Mouse (Mus musculus) kidney, postnatal 0 days (tissue): ENCODE data around the gene Pitpnm3. TPM values are rescaled to one million over a fixed set of nuclear protein-coding genes. Genes with fewer than 3 reads are reported as not detected.
A peak's percentile ranks its signal among the peaks of the same experiment; 100 is the strongest.

Experiments used
- ATAC-seq: fragments of 200-750 bp; cut with Nextera tagmentation; replicated peaks from 2 replicates; pipeline ENCODE4 v1.8.0; 2017; ENCODE audit warnings: low read depth, moderate number of reproducible peaks, moderate TSS enrichment, moderate library complexity; ENCODE audit not compliant: low FRiP score
- DNase-seq: peaks from one replicate; pipeline ENCODE4 v3.0.0-alpha.2; 2016; ENCODE audit warnings: low spot score
- H3K27ac ChIP-seq: fragments of 300-500 bp; sonication (generic); 2 replicates; pipeline ENCODE4 v1.5.1; 2014; ENCODE audit warnings: mild to moderate bottlenecking
- H3K27me3 ChIP-seq: fragments of 300-500 bp; sonication (generic); 2 replicates; pipeline ENCODE4 v1.6.1; 2014; ENCODE audit warnings: low read length, mixed read lengths; ENCODE audit not compliant: insufficient read depth
- H3K36me3 ChIP-seq: fragments of 300-500 bp; sonication (generic); 2 replicates; pipeline ENCODE4 v1.6.1; 2014; ENCODE audit warnings: low read length, mixed read lengths; ENCODE audit not compliant: insufficient read depth
- H3K4me1 ChIP-seq: fragments of 300-500 bp; sonication (generic); replicated peaks from 2 replicates; pipeline ENCODE4 v1.6.1; 2014; ENCODE audit warnings: antibody characterized with exemption, low read length, mixed read lengths; ENCODE audit not compliant: insufficient read depth
- H3K4me2 ChIP-seq: fragments of 300-500 bp; sonication (generic); 2 replicates; pipeline ENCODE4 v1.6.1; 2014; ENCODE audit warnings: mild to moderate bottlenecking, low read length, moderate library complexity, mixed read lengths
- H3K4me3 ChIP-seq: fragments of 300-500 bp; sonication (generic); replicated peaks from 2 replicates; pipeline ENCODE4 v1.5.1; 2014; ENCODE audit warnings: low read depth, low read length
- H3K9ac ChIP-seq: fragments of 300-500 bp; sonication (generic); 2 replicates; pipeline ENCODE4 v1.6.1; 2014; ENCODE audit warnings: low read depth, low read length
- H3K9me3 ChIP-seq: fragments of 300-500 bp; sonication (generic); replicated peaks from 2 replicates; pipeline ENCODE4 v1.6.1; 2016; ENCODE audit warnings: low read length, inconsistent platforms, mixed read lengths
- CTCF ChIP-seq: IDR thresholded peaks from 2 replicates; pipeline ENCODE4 v1.5.1; 2016; ENCODE audit warnings: antibody characterized with exemption, low read depth, mild to moderate bottlenecking, moderate library complexity
- WGBS: fragments of 180-500 bp; shearing (Covaris S2); extraction: QIAGEN DNeasy Blood & Tissue Kit; methylation state at CpG from one replicate; pipeline ENCODE4 v1.1.7; 2014; 5-methylcytosine and 5-hydroxymethylcytosine counted together
- polyA plus RNA-seq: library from polyadenylated mRNA; unstranded; fragments of >200 nt; fragmentation: Nextera tagmentation; extraction: Ambion mirVana; gene quantifications from 2 replicates; pipeline ENCODE4 v1.2.1, GENCODE M21; 2015

Gene Pitpnm3
- polyA plus RNA-seq, 1 experiment from 2014 or later = 0.42 TPM

GRCm38 (mm10) chr11:72003171-72003570, 132.4 kb downstream of the Pitpnm3 start:
- ATAC-seq (no peak), DNase-seq (no peak)
- H3K4me2 ChIP-seq = no peak overlapping the region
- no peak for TF ChIP-seq CTCF
- 20% methylated on average over 9 of the region's 9 CpGs for WGBS
- H3K4me1 ChIP-seq = no peaks in the 10 kb centered on the region
- no peak overlapping the region for H3K27ac ChIP-seq
- H3K9ac ChIP-seq = no peak overlapping the region
- H3K27me3 ChIP-seq = no peaks in the 10 kb centered on the region
- no peak overlapping the region for H3K4me3 ChIP-seq
- no peaks in the 10 kb centered on the region for H3K36me3 ChIP-seq
- H3K9me3 ChIP-seq = no peaks in the 10 kb centered on the region

GRCm38 (mm10) chr11:72002138-72002853, 133.3 kb downstream of the Pitpnm3 start:
- TF ChIP-seq CTCF = peak; percentile 65
- Histone ChIP-seq H3K4me2 (no peak overlapping the region), H3K36me3 (no peaks in the 10 kb centered on the region), H3K27ac (no peak overlapping the region), H3K4me1 (no peaks in the 10 kb centered on the region), H3K4me3 (no peak overlapping the region), H3K27me3 (no peaks in the 10 kb centered on the region), H3K9me3 (no peaks in the 10 kb centered on the region), H3K9ac (no peak overlapping the region)
- WGBS = 49% methylated on average over 13 of the region's 13 CpGs
- DNase-seq = no peak
- no peak for ATAC-seq

- WGBS = 83% methylated on average over 6 of the region's 6 CpGs
- Histone ChIP-seq H3K9me3 (no peaks in the 10 kb centered on the region), H3K4me1 (no peaks in the 10 kb centered on the region), H3K36me3 (no peaks in the 10 kb centered on the region), H3K27me3 (no peaks in the 10 kb centered on the region), H3K4me2 (no peak overlapping the region), H3K9ac (no peak overlapping the region), H3K27ac (no peak overlapping the region), H3K4me3 (no peak overlapping the region)
- ATAC-seq (no peak), DNase-seq (no peak)
- TF ChIP-seq CTCF = no peak
Observed at GRCm38 (mm10) chr11:72000194-72000593, 135.4 kb downstream of the Pitpnm3 start.

Other genes with a start within 250 kb of the Pitpnm3 start
- gene Aipl1, start 98.3 kb downstream of the Pitpnm3 start, polyA plus RNA-seq = 0.38 and 0.41 TPM in 2 replicates
- 54.8 and 58.1 TPM in 2 replicates for gene Pimreg, start 93.7 kb downstream of the Pitpnm3 start, polyA plus RNA-seq
- 0.05 and 0.10 TPM in 2 replicates for gene Gm43951, start 71.1 kb upstream of the Pitpnm3 start, polyA plus RNA-seq
- gene 4933427D14Rik, start 71.7 kb upstream of the Pitpnm3 start, polyA plus RNA-seq = 12.8 and 14.8 TPM in 2 replicates
- 260 and 268 TPM in 2 replicates for gene Txndc17, start 71.8 kb upstream of the Pitpnm3 start, polyA plus RNA-seq
- 47.5 and 49.2 TPM in 2 replicates for gene Med31, start 79.8 kb upstream of the Pitpnm3 start, polyA plus RNA-seq
- 0.04 and 0.10 TPM in 2 replicates for gene Slc13a5, start 131.4 kb upstream of the Pitpnm3 start, polyA plus RNA-seq
- gene Xaf1, start 165.9 kb upstream of the Pitpnm3 start, polyA plus RNA-seq = 25.0 and 28.3 TPM in 2 replicates
- gene Fbxo39, start 178.7 kb upstream of the Pitpnm3 start, polyA plus RNA-seq = not detected in 2 replicates
- 4.6 and 5.1 TPM in 2 replicates for gene Tekt1, start 226.7 kb upstream of the Pitpnm3 start, polyA plus RNA-seq